Mouse (Mus musculus): ENCODE measurements around the gene Prpf39. TPM values are rescaled to one million over a fixed set of nuclear protein-coding genes. Genes with fewer than 3 reads are reported as not detected.

Prpf39 gene
- total RNA-seq (2017), result 93.6 and 96.9 TPM in 2 replicates

GRCm38 (mm10) chr12:65036190-65036870 lies at the start of gene Prpf39:
TSS of gene Prpf39 (plus strand) at chr12:65036333.
- ATAC-seq (replicated peaks; ENCODE audit: low read depth, poor library complexity, severe bottlenecking), result peak; percentile 67

DNA sequence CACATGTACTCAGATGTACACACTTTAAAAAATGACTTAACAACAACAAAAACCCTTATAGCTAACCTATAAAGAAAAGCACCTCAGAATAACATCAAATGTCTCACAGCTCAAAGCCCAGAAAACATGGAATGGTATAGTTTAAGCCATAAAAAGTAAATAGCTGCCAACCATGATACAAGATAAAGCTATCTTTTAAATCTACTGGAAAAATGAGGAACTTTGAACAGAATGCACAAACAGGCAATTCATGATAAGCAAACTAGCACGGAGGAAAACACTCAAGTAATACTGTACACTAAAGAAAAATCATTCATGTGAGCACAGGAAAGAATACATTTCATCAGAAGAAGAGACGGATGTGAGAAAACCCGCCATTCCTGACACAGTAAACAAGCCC lies 28.4 kb upstream of the Prpf39 start:
- no peak for ATAC-seq (replicated peaks; ENCODE audit: low read depth, poor library complexity, severe bottlenecking)

GRCm38 (mm10) chr12:65022842-65023241 lies 13.3 kb upstream of the Prpf39 start:
- ATAC-seq (replicated peaks; ENCODE audit: low read depth, poor library complexity, severe bottlenecking), result no peak

DNA sequence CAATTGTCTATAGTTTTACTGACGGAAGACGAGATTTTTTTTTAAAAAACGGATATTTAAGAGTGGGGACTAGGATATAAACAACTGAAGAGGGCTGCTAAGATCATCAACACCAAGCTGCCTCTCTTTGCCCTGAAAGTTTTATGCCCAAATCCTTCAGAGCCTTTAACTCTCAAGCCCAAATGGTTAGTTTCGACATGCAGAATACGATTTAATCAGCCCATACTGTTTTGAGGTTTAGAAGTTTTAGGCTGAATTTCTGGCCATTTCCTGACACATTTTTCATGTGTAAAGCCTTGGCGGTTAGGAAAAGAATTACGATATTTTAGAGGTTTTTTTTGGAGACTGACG lies 319 bp upstream of the Prpf39 start:
- peak; percentile 4; the same call in 1 of the 2 replicates for ATAC-seq (replicated peaks; ENCODE audit: low read depth, poor library complexity, severe bottlenecking)

- no peak for ATAC-seq (replicated peaks; ENCODE audit: low read depth, poor library complexity, severe bottlenecking)
Observed at GRCm38 (mm10) chr12:65036892-65037545, 886 bp downstream of the Prpf39 start.

GRCm38 (mm10) chr12:65037546-65037937 lies 1.4 kb downstream of the Prpf39 start:
- peak; percentile 69 for ATAC-seq (replicated peaks; ENCODE audit: low read depth, poor library complexity, severe bottlenecking)

DNA sequence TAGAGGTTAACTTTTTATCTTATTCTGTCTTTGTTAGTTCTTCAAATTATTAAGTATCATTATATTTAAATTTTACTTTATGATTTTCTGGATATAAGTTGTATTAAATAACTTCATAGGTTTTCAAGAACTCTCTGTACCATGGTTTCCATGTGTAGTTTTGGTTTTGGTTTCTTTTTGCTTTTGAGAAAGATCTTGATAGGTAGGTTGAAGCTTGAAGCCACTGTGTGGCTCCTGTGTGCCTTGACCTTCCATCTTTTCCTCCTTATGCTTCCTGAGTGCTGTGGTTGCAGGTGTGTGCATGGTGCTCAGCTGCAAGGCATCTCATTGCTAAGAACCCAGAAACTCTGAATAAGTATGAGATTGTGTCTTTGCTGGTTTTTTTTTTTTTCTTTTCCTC lies 12.7 kb downstream of the Prpf39 start:
- no peak for ATAC-seq (replicated peaks; ENCODE audit: low read depth, poor library complexity, severe bottlenecking)

DNA sequence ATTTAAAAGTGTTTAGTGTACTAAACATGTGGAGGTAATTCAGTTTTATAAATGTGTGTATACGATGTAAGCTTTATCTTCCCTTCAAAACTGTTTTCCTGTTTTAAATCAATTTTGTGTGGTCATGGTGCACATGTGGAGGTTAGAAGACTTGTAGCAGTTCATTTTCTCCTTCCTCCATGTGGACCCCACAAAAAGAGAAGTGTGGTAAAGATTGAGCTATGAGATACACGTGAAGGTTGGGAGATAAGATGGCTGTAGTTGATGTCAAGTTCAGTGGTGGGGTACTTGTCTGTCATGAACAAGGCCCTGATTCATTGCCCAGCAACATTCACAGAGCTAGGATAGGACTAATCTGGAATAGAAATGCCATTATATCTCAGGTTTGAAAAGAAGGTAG lies 22.1 kb downstream of the Prpf39 start:
- peak; percentile 63 for ATAC-seq (replicated peaks; ENCODE audit: low read depth, poor library complexity, severe bottlenecking)

DNA sequence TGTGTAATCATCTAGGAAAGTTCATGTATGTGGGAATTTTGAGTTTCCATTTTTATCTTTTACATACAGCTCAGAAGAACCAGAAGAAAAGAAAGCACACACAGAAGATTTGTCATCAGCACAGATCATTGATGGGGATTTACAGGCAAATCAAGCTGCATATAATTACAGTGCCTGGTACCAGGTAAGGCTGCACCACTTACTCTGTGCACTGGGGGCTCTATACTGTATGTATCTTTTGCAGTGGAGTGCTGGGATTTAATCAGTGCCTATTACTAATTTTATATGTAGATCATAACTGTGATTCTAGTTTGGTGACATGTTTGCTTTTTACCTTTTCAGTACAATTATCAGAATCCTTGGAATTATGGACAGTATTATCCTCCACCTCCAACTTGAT lies 24.9 kb downstream of the Prpf39 start:
- ATAC-seq (replicated peaks; ENCODE audit: low read depth, poor library complexity, severe bottlenecking), result no peak

- peak; percentile 92 for ATAC-seq (replicated peaks; ENCODE audit: low read depth, poor library complexity, severe bottlenecking)
Observed at GRCm38 (mm10) chr12:65065241-65065640, 29.1 kb downstream of the Prpf39 start.

DNA sequence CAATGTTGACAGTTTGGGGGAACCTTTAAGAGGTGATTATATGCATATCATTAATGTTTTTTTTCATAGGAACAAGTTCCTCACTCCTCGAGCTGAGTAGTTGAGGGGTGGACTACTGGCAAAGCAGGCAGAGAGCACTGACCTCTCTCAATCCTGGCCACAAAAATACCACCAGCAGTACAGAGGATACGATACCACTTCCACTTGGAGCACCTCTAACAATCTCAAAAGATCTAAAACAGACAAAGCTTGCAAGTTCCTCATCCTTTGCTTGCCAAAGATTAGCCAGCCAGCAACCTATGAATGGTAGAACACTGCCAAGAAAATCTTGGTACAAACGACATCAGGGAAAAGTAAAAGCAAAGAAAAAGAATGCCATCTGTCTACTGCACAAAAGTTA lies 30.1 kb downstream of the Prpf39 start:
- ATAC-seq (replicated peaks; ENCODE audit: low read depth, poor library complexity, severe bottlenecking), result peak; percentile 50

DNA sequence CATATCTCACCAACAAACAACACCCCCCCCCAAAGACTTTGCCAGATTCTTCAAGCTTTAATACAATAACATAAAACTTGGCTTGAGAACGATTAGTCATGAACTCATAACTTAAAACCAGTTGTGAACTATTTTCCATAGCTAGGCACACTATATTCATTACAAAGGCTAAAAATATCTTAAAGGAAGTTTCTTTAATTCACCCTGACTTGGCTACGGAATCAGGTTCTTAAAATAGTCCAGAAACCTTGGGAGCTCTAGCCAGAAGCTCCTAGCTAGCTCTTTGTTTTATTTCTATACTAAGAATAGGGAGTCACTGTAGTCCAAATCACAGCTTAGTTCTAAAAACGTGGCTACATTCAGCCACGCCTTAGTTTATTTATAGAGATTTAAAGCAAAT lies 32.3 kb downstream of the Prpf39 start:
- no peak for ATAC-seq (replicated peaks; ENCODE audit: low read depth, poor library complexity, severe bottlenecking)

- ATAC-seq (replicated peaks; ENCODE audit: low read depth, poor library complexity, severe bottlenecking), result no peak
Observed at GRCm38 (mm10) chr12:65072911-65073610, 36.9 kb downstream of the Prpf39 start.

- peak; percentile 85 for ATAC-seq (replicated peaks; ENCODE audit: low read depth, poor library complexity, severe bottlenecking)
Observed at GRCm38 (mm10) chr12:65073611-65074178, 37.6 kb downstream of the Prpf39 start, which contains the start of gene Fkbp3. TSS of gene Fkbp3 (minus strand) at chr12:65074007.

- no peak for ATAC-seq (replicated peaks; ENCODE audit: low read depth, poor library complexity, severe bottlenecking)
Observed at GRCm38 (mm10) chr12:65074651-65075050, 38.5 kb downstream of the Prpf39 start.

- ATAC-seq (replicated peaks; ENCODE audit: low read depth, poor library complexity, severe bottlenecking), result peak; percentile 65
Observed at GRCm38 (mm10) chr12:65075085-65075732, 39.1 kb downstream of the Prpf39 start, which contains the start of gene Fancm. TSS of gene Fancm (plus strand) at chr12:65075603.

GRCm38 (mm10) chr12:65075733-65076310 lies 39.7 kb downstream of the Prpf39 start:
- ATAC-seq (replicated peaks; ENCODE audit: low read depth, poor library complexity, severe bottlenecking), result 0 out of 2 replicates have a peak, but pooled peaks have one; percentile 1

GRCm38 (mm10) chr12:65076906-65077305 lies 40.8 kb downstream of the Prpf39 start:
- ATAC-seq (replicated peaks; ENCODE audit: low read depth, poor library complexity, severe bottlenecking), result no peak

DNA sequence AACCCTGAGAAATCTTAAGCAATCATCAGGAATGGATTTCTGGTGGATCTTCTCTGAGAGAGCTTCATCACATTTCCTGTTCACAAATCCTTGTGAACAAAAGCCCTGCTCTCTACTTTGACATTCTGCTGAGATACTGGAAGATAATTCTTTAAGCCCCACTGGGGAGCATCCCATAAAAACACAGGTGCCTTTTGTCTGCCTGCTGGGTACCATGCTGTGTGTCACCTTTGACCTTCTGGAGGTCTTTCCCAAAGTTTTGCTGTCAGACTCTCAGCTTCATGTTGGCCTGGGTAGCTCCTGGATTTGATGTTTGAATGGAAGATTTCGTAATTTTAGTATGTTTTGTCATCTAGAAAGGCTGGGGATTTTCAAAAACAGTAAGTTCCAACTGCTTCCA lies 72.6 kb downstream of the Prpf39 start:
- no peak for ATAC-seq (replicated peaks; ENCODE audit: low read depth, poor library complexity, severe bottlenecking)

DNA sequence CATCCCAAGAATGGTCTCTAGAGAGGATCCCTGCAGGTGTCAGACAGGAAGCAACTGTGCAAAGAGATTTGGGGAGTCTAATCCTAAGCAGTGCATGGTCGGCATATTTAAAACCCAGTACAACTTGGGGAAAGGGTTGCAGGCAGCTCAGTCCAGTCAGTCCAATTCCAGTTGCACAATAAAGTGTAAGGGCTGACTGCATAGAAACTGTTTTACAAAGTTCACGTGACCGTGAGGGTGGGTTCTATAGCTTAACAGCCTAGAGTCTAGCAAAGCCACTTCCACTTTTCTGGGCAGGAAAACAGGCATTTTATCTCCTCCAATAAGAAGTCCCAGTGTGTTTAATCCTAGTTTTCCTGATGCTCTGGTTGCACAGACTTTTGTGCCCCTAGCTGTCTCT lies 75.4 kb downstream of the Prpf39 start:
- ATAC-seq (replicated peaks; ENCODE audit: low read depth, poor library complexity, severe bottlenecking), result no peak

Measured in common myeloid progenitor, adult 5-6 weeks (primary cell).